Mouse (Mus musculus) MEL-GATA-1-ER (cell line): ENCODE data around the gene Arvcf.
A peak's percentile ranks its signal among the peaks of the same experiment; 100 is the strongest.

ENCODE experiments used
- DNase-seq: peaks from one replicate; pipeline ENCODE4 v3.0.0-alpha.2; 2012; ENCODE audit warnings: low read depth; ENCODE audit errors: extremely low read depth

The Arvcf gene

GRCm38 (mm10) chr16:18407912-18408311 is 59.9 kb downstream of the Arvcf start:
- no peak for DNase-seq

- no peak for DNase-seq
These were observed 61.8 kb downstream of the Arvcf start for GRCm38 (mm10) chr16:18409776-18410175.

GRCm38 (mm10) chr16:18410418-18410817 is 62.4 kb downstream of the Arvcf start:
- no peak for DNase-seq

GRCm38 (mm10) chr16:18411026-18411649 is 63.2 kb downstream of the Arvcf start:
- DNase-seq, result no peak

- DNase-seq, result no peak
These were observed 64.0 kb downstream of the Arvcf start for GRCm38 (mm10) chr16:18411802-18412476.

GRCm38 (mm10) chr16:18413032-18413816 is 65.2 kb downstream of the Arvcf start:
- peak; percentile 39 for DNase-seq

GRCm38 (mm10) chr16:18416094-18416761 is 68.2 kb downstream of the Arvcf start:
- DNase-seq, result no peak

GRCm38 (mm10) chr16:18416837-18417236 is 68.9 kb downstream of the Arvcf start:
- DNase-seq, result no peak

GRCm38 (mm10) chr16:18417491-18417890 is 69.5 kb downstream of the Arvcf start:
- DNase-seq, result no peak

GRCm38 (mm10) chr16:18418756-18419602 is 71.0 kb downstream of the Arvcf start:
- DNase-seq, result no peak

- peak; percentile 35 for DNase-seq
These were observed 71.6 kb downstream of the Arvcf start for GRCm38 (mm10) chr16:18419603-18420026.

- DNase-seq, result no peak
These were observed 72.6 kb downstream of the Arvcf start for GRCm38 (mm10) chr16:18420571-18420970.

GRCm38 (mm10) chr16:18423203-18423914 is 75.4 kb downstream of the Arvcf start:
- DNase-seq, result no peak

GRCm38 (mm10) chr16:18423915-18424265 is 75.9 kb downstream of the Arvcf start:
- DNase-seq, result no peak

- no peak for DNase-seq
These were observed 76.5 kb downstream of the Arvcf start for GRCm38 (mm10) chr16:18424364-18425045.

GRCm38 (mm10) chr16:18425475-18426214 is 77.7 kb downstream of the Arvcf start:
- DNase-seq, result no peak

GRCm38 (mm10) chr16:18426215-18426791 is 78.3 kb downstream of the Arvcf start, which contains the start of gene Txnrd2:
Gene Txnrd2, plus strand, starts transcription at chr16:18426384.
- DNase-seq, result peak; percentile 22

GRCm38 (mm10) chr16:18426802-18427280 is 78.9 kb downstream of the Arvcf start, which contains the start of gene Comt:
Gene Comt, minus strand, starts transcription at chr16:18426852.
- DNase-seq, result no peak
